In the genomic region with DNA sequence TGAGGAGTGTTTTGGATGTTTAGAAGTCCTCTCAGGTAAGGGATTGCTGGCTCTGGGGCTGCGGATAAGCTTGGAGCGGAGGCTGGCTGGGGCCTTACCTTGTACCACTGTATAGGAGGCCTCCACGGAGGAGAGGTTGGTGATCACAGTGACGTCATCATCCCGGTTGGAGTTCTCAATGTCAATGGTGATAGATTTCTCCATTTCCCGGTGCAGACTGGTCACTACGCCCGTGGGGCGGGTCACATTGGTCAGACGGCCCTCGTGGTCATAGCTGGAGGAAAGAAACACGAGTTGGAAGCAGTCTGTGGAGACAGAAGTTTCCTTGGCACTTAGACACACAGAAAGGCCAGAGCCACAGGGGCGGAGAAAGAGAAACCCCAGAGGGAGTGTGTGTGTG, we compare ENCODE assay signal across 25 mouse cellular contexts.
"Had no signal": no experiment of that assay in that cellular context is flagged by ENCODE, and none has a peak within 500 bp of the region (broad histone marks: within the 10 kb centered on the region; RNA-seq: fewer than 3 reads in every experiment).

No protein-coding gene starts in this region.

- H3K4me1 ChIP-seq: liver, embryonic 13.5 days; liver, embryonic 15.5 days had no signal

- ATAC-seq: hindbrain, postnatal 0 days; intestine, embryonic 16.5 days had no signal

- H3K4me2 ChIP-seq: heart, embryonic 11.5 days; hindbrain, embryonic 13.5 days; hindbrain, embryonic 15.5 days; kidney, embryonic 15.5 days; limb, embryonic 12.5 days; liver, embryonic 11.5 days; liver, embryonic 13.5 days; liver, embryonic 15.5 days had no signal

- H3K9me3 ChIP-seq: hindbrain, embryonic 13.5 days; hindbrain, embryonic 15.5 days; kidney, embryonic 15.5 days; limb, embryonic 10.5 days; limb, embryonic 12.5 days; liver, embryonic 13.5 days; liver, embryonic 15.5 days had no signal

- H3K27me3 ChIP-seq: liver, embryonic 13.5 days; liver, embryonic 15.5 days had no signal

- H3K4me3 ChIP-seq: gastrocnemius, adult 2 months; heart, adult 2 months; hindbrain, embryonic 13.5 days; hindbrain, embryonic 15.5 days; kidney, embryonic 15.5 days; limb, embryonic 10.5 days; limb, embryonic 12.5 days; liver, embryonic 13.5 days; liver, embryonic 15.5 days had no signal

- H3K27ac ChIP-seq: gastrocnemius, adult 2 months; heart, adult 2 months; hindbrain, embryonic 13.5 days; hindbrain, embryonic 15.5 days; hindbrain, postnatal 0 days; kidney, embryonic 15.5 days; kidney, postnatal 0 days; limb, embryonic 10.5 days; limb, embryonic 12.5 days; liver, embryonic 13.5 days; liver, embryonic 15.5 days had no signal

- H3K9ac ChIP-seq: hindbrain, embryonic 13.5 days; hindbrain, embryonic 15.5 days; kidney, embryonic 15.5 days; limb, embryonic 12.5 days; liver, embryonic 13.5 days; liver, embryonic 15.5 days had no signal

- DNase-seq: gastrocnemius, postnatal 10 days; gastrocnemius, postnatal 25 days; heart, postnatal 10 days; kidney, adult 11 months; kidney, adult 2 months; kidney, adult 9 months; kidney, postnatal 14 days; kidney, postnatal 36 days; layer of hippocampus, adult 9-11 months; layer of hippocampus, postnatal 36 days; liver; liver, embryonic 13.5 days had no signal

- H3K36me3 ChIP-seq: kidney, embryonic 15.5 days; limb, embryonic 10.5 days; limb, embryonic 12.5 days; liver, embryonic 13.5 days; liver, embryonic 15.5 days had no signal
